Mouse (Mus musculus) cerebellum, postnatal 25 days (tissue): Measurements from ENCODE around the gene Slamf9.

Source experiments
- DNase-seq, 2 experiments: peaks; one replicate each; pipeline ENCODE4 v3.0.0; 2021; ENCODE audit warnings: mixed read lengths in 2 of 2

Slamf9 gene

DNA sequence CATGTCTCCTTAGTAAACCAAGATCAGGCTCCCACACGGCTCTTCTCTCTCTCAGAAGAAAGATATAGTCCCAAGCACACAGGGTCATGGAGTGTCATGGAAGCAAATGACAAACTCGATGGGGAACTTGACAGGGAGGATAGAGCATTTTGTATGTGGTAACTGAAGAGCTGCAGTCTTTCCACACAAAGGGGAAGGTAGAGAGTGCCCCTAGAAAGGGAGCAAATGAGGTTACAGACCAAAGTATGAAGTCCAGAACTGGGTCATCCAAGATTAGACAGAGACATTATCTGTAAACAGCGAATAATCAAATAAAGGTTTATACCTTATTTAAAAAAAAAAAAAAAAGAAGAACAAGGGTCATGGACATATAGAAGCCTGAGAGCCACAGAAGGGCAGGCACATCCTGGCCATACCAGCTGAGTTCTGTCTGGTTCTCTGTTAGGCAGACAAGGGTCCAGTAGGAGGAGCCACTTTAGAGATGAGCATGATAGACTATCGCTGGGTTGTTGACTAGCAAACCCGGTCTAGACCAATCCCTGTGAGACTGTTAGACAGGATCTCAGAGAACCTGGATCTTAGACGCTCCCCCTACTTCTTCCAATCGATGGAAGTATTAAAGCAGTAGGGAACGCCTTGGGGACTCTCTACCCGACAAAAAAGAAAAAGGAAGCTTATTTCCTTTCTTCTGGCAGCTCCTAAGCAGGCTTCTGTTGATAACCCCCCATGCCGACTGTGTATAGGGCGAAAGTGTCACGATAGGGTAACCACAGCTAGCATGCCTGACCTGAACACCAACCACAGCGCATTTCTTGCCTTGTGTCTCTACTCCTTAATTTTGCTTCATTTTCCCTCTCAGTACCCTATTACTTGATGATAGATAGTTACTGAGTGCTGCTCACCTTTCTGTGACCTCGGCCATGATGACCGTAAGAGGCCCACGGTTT lies 11.5 kb upstream of the Slamf9 start:
- DNase-seq = no peak

DNA sequence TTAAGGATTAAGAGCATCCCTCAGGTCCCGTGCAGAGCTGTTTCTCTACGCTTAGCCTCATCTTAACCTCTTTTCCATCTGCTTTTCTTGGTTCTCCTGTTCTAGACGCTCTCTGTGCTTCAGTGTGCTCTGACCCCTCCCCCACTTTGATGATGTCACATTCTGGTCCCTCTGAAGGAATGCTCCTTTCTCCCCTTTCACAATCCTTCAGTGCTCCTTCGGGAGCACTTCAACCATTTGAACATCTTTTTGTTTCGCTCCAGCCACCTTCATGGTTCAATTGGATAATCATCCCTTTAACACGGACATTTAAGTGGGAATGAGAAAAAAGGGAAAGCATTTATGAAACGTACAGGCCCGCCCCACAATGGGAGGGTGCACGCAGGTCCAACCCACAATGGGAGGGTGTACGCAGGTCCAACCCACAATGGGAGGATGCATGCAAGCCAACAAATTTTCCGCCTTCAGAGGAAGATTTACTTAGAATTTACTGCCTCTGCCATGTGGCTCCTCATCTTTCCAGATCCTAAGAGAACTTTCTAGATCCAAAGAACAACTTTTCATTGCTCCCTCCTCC lies 6.8 kb upstream of the Slamf9 start:
- DNase-seq = no peak

DNA sequence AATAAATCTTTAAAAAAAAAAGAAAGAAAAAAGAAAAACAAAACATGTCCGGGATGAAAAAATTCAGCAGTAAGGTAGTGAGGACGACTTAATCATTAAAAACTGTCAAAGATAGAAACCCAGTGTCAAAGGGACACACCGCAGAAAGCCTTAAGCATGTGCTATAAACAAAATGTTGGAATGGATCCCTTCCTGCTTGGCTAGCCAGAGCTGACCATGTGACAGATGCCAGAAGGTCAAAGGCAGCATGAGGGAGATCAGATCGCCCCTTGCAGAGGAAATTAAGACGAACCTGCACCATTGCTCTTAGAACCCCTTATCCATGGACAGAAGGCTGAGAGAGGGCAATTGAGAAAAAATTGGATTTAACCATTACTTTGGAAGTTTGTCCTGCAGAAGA lies 5.8 kb upstream of the Slamf9 start:
- no peak for DNase-seq

DNA sequence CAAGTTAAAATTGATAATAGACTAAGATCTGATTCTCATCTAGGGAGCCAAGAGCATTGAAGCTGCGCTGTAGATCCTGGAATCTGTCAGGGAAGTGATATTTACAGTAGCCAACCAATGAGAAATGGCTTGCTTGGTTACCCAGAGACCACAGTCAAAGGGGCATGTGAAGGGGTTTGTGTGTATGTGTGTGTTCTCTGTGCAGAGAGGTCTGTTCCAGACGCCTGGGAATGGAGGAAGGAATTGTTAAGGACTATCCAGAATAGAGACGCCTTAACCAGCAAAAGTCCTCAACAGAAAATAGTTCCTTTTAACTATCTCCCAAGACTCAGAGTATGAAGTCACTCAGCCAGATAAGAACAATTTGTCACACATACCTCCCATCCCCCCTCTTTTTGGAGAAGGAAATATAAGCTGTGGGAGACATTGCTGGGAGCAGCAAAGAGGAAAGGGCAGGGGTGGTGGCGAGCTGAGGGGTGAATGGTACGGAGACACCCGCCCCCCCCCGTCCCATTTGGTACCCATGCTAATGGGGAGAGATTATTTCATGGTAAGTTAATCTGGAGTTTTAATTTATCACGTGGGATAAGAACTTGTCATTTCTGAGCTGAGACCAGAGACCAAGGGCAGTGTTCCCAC lies 5.2 kb upstream of the Slamf9 start:
- DNase-seq = no peak

DNA sequence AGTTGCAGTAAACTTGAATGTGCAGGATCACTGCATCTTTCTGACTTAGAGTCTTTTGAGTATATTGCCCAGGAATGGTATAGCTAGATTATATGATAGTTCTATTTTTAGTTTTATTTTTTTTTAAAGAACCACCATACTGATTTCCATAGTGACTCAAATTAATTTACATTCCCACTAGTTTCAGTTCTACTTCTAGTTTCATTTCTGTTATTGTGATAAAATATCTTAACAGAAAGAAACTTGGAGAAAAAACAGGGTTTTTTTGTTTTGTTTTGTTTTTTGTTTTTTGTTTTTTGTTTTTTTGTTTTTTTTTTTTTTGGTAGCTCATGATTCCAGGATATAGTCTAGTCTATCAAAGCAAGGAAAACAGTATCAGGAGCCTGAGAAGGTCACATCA lies 2.2 kb upstream of the Slamf9 start:
- DNase-seq = no peak

DNA sequence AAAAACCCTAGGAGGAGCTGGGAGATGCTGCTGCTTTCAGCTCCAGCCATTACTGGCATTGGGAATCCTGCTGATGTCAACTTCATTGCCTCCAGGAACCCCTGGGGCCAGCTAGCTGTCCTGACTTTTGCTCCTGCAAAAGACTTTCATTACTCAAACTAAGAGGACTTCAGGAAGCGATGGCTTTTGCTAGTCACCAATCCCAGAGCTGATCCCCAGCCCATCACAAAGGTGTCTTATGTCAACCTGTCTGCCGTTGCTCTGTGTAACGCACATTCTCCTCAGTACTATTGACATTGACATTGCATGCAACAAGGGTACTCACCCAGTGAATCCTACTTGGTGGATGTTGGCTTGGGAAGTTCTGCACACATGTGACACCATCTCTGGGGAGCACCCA lies 962 bp upstream of the Slamf9 start:
- DNase-seq = no peak

DNA sequence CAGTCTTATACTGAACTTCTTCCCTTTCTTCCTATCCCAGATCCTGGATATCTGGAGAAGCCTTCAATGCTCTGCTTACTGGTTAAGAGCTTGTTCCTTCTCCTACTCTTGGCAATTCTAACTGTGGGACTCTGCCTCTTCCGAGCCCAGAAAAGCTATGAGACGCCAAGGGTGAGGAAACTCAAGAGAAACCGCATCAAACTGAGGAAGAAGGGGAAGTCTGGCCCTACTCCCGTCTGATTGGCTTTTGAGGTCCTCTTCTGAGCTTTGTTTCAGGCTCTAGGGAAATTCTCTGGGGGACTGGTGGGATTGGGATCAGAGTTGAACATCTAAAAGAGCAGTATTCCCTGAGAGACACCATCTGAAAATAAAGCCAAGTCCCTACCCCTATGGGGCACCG lies 2.9 kb downstream of the Slamf9 start:
- DNase-seq = no peak

DNA sequence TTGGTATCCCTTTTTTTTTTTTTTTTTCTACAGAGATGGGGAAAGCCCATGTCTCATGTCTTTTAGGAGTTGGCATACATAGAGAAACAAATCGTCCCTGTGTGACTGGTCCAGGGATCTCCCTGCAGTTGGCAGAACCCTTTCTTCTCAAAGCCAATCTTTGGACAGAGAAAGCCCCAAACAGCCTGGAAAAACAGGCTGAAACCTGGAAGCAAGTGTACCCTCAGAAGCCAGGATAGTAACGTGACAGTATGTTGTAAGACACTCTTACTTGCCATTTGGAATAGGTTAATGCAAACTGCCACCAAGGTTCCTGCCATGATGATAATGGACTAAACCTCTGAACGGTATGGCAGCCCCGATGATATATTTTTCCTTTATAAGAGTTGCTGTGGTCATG lies 5.2 kb downstream of the Slamf9 start:
- no peak for DNase-seq

DNA sequence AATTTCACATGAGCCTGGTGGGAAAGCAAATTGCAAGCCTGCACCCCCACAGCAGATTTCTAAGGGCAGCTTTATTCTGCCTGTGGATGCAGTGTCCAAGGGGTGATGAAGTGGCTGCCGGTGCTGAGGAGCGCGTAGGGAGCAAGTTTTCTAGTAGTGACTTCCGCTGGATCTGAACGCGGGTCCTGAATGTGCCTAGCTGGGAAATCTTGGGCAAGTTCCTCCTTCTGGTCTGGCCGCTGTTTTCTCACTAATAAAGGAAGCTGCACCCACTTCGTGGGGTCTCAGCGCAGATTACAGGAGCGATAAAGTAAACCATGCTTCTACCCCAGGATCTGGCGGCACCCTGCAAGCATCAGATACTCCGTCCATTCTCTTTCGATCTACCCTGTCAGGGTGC lies 6.0 kb downstream of the Slamf9 start:
- no peak for DNase-seq

DNA sequence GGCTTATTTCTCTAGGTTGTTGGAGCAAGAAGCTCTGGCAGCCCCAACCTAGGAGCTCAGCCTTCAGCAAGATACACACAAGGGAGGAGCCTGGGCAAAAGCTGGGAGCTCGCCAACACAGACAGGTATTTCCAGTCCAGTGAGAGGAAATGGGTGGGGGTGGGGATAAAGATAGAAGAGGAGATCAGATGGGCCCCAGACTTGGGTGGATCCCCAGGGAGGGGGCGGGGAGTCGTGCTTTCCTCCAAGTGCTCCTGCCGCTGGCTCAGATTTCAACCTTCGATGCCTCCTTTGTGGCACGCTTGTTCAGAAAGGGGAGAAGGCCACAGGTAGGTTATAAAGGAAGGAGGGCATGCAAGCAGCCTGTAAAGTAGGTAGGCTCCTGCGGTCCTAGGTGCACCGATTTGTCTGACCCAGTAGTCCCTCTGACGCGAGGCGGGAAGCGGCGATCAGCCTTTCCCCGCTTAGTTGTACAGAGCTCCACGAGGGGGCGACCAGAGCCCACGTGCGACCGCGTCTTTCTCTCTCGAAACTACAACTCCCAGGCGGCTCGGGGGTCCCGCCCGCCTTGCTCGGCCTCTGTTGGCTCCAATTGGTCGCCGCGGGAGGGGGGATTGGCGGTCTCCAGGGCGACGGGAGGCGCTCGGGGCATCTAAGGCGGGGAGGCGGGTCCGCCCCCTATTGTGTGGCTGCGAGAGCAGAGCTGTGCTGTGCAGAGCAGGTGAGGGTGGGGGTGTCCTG lies 6.6 kb downstream of the Slamf9 start, which contains the start of gene Igsf9:
Gene Igsf9, plus strand, starts transcription at position 249 of the 741 bp plus-strand sequence.
- DNase-seq = peak; percentile 82 to 92

DNA sequence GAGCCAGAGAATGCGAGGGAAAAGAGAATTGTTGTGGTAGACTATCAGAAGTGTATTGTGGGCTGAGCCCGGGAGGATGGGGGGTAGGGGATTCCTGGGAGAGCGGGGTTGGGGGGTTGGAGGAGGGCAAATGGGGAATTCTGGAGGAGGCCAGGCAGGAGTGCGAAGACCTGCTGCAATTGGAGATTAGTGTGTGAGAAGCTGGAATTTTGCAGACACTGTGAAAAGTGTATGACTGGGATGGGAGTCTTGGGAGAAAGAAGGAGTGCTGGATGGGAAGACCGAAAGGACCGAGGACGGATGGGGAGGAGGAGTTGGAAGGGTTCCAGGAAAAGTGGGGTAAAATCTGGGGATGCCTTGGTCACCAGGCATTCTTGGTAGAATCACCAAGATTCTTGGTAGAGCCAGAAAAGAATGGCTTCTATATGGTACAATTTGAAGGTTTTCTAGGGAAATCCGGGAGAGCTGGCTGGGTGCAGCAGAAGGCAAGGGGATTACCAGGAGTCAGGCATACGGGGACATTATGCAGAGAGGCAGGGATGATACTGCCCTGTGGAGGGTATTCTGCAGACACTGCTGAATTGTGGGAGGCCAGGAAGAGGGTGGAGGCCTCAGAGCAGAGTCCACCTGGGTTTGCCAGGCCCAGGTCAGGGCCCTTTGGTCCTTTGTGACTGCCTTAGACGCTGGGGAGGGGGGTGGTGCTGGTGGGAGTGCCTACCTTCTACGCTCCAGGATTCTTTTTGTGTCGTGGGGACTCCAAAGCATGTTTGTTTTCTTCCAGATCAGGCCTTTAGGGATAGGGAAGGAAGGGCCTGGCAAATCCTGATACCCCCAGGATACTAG lies 7.6 kb downstream of the Slamf9 start:
- no peak for DNase-seq

DNA sequence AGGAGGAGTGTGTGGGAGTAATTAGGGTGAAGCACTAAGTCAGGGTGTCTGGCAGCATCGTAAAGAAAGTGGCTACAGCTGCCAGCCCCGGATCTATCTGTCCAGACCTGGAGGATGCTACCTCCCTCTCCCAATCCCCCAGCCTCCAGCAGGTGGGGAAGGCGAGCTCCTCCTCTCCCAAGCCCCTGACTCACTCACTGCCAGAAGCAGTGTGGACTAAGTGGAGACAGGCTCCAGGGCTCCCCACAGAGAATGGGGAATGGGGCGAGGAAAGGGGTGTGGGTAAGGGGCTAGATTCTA lies 8.2 kb downstream of the Slamf9 start:
- no peak for DNase-seq

DNA sequence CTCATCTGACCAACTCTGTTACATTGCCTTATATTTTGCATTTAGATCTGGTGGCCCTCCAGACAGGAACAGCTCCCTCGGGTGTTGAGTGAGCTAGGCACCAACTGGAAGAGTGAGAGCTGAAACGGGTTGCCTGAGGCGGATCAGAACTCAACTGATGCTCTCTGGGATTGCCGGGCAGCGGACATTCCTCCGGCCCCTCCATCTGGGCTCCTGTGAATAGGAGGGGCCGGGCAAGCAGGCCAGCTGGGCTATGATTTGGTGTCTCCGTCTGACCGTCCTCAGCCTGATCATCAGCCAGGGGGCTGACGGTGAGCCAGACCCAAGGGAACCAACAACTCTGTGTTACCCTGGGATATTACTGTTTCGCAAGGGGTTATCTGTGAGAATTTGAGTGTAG lies 9.1 kb downstream of the Slamf9 start:
- no peak for DNase-seq

DNA sequence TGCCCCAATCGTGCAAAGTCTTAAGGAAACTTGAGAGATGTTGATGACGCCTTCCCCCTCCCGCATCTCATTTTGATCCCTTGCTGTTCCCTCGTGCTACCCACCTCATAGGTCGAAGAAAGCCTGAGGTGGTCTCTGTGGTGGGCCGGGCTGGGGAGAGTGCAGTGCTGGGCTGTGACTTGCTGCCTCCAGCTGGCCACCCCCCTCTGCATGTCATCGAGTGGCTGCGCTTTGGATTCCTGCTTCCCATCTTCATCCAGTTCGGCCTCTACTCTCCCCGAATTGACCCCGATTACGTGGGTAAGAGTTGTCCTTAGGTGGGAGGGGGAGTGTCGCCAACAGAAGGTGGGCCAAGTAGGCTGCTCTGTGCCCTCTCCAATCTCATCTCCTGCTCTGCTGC lies 9.5 kb downstream of the Slamf9 start:
- no peak for DNase-seq

DNA sequence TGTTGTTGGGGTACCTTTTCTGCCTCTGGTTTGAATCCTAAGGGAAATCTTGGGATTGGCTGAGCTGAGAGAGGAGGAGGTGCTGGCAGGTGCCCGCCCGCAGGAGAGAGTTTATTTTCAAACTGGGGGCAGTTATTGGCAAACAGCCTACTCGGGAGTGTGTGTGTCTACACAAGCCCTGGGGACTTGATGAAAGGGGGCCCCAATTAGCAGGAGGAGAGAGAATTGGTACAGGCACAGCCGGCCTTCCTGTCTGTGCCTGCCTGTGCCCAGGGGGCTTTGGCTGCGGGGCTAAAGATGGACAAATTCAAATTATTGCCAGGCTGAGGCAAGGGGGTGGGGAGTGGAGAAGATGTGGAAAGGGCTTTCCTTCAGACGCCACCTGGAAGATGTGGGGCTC lies 10.7 kb downstream of the Slamf9 start:
- DNase-seq = no peak

DNA sequence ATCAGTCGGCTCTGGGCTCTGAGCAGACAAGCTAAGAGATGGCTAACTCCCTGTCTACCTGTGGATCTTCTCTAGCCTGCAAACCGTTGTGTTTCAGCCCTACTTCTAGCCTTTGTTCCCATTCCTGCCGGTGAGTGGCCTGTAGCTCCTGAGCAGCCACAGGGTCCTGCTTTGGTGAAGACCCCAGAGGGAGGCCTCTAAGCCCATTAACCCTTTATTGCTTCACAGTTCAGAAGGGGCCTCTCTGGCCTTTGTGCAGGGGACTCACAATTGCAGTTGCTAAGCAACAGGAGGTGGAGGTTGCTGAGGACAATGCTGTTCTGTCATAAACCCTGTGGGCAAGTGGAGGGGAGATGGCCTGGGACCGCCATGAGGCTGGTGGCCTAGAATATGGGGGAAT lies 11.1 kb downstream of the Slamf9 start:
- no peak for DNase-seq

DNA sequence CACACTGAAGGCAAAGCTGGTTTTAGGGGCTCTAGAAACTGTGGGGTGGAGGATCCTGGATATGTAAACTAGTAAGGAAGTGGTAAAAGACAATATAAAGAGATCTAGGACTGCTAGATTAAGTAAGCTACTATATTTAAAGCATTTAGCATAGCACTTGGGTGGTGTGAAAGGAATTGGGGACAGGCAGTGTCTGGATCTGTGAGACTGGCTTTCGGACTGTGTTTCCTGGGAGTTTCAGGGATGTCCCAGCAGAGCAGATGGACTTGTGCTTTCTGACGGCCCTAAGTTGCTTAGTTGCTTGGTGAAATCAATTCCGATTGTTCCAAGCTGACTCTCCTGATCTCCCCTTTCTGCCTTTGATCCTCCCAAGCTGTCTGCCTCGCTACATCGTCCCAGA lies 11.5 kb downstream of the Slamf9 start:
- no peak for DNase-seq

DNA sequence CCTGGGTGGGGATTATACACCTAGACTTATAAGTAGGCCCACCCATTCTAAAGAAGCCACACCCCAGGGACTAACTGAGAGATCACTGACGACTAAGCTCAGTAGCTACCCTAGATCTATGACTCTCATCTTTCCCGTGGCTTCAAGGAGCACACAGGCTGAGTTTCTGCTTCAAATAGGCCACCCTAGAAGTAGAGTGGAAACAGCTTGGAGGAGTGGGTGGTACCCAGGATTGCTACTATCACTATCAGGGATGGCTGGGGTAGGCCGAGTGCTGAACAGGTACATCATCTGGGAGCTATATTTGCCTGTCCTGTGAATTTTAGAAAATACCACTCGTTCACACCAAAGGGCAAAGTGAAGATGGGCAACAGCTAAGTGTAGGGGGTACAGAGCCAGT lies 12.7 kb downstream of the Slamf9 start:
- DNase-seq = no peak

DNA sequence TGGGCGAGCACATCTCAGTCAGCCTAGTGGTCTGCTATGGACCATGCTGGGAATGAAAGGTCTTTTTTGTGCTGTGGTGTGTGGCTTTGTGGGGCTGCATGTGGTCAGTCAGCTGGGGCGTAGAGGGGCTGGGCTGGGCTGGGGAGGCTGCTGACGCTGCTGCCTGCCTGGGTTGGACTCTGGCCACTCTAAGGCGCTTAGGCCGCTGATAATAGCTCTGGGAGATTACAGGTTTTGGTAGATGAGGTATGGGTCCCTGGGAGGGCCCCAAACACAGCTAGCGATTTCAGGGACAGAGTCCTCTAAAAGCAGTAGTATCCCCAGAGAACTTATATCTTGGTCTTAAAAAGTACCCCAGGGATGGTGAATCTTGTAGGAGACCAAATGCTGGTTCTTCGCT lies 13.7 kb downstream of the Slamf9 start:
- DNase-seq = no peak

DNA sequence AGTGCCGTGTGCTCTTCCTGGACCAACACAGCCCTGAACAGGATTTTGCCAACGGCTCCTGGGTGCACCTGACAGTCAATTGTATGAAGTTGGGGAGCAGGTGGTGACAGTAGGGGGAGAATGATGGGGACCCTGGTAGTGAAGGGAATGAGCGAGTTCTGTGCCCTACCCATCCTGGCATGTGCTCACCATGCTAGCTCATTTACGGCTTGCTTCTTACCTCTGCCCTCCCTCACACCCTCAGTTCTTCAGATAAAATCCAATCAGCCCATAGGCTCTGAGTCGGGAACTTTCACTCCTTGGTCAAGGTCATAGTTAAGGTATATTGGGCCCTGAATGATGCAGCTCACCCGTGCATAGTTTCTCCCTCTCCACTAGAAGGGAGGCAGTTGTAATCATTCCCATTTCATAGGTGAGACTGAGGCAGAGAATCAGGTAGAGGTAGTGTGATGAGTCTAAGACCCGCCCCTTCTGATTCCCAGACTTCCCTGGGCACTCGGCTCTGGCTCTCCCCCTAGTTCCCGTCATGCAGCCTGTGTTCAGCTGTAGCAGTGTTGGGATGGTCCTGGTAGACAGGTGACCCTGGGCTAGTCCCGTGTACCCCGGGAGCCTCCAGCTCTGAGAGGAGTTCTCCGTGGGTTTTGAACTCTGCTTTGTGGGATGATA lies 14.6 kb downstream of the Slamf9 start:
- DNase-seq = no peak

DNA sequence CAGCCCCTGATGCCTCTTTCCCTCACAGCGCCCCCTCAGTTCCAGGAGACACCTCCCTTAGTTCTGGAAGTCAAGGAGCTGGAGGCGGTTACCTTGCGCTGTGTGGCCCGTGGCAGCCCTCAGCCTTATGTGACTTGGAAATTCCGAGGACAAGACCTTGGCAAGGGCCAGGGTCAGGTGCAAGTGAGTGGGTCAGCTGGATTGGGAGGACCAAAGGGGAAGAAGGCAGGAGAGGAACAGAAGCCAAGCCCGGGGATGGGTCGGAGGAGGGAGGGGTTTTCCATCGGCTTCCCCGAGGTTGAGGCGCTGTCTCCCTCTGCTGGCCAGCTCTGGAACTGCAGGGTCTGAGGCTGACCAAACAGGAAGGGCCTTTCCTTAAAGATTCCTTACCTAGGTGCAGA lies 15.1 kb downstream of the Slamf9 start:
- peak; percentile 95 to 96 for DNase-seq

DNA sequence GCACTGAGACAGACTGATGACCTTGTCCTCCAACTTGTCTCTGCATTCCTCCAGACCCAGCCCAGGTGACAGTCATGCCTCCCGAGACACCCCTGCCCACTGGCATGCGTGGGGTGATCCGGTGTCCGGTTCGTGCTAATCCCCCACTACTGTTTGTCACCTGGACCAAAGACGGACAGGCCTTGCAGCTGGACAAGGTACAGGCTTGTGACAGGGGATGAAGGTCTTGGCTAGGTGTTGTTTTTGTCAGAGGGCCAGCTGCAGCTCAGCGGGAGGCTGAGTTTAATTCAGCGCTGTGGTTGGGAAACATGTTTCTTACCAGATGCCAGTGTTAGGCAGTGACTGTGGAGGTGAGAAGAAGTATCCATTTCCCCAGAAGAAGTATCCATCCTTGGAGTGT lies 16.9 kb downstream of the Slamf9 start:
- no peak for DNase-seq
